Mouse (Mus musculus): ENCODE data around the gene Armc9.

Armc9 gene
- long read RNA-seq, experiment 1, full-length matches to known transcripts, result 8 of 14 reads
- long read RNA-seq, experiment 1, partial matches to known transcripts, result 2 of 14 reads
- long read RNA-seq, experiment 1, other reads (novel, unspliced or antisense), result 4 of 14 reads
- long read RNA-seq, experiment 2, full-length matches to known transcripts, result 9 of 15 reads
- long read RNA-seq, experiment 2, partial matches to known transcripts, result 1 of 15 reads
- long read RNA-seq, experiment 2, other reads (novel, unspliced or antisense), result 5 of 15 reads

GRCm38 (mm10) chr1:86154133-86154823 lies at the start of gene Armc9:
Gene Armc9, plus strand, starts transcription at chr1:86154780.
- intact Hi-C loops (cut with DNase I), result no loop called here

- intact Hi-C loops (cut with DNase I), result no loop called here
These were observed 49.5 kb upstream of the Armc9 start for GRCm38 (mm10) chr1:86105054-86105453.

DNA sequence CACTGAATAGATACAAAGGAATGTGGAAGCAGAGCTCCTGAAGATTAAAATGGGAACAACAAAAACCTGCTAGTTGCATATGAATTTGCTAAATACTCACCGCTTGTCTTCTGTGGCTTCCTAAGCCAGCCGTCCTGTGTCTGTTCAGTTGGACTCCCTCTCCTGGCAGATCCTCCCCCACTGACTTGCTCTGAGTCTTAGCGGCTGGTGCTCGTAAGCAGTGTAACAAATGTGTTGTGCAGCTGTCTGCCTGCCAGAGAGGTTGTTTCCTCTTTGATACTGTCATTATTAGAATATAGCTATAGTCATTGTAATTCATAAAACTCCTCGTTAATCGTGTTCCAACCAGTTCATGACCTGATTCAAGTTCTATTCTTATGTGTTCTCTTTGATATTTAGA lies 42.8 kb upstream of the Armc9 start, which contains the start of gene Htr2b:
Htr2b (minus strand) TSS at position 192 of the 400 bp plus-strand sequence.
- intact Hi-C loops (cut with DNase I), result no loop called here

DNA sequence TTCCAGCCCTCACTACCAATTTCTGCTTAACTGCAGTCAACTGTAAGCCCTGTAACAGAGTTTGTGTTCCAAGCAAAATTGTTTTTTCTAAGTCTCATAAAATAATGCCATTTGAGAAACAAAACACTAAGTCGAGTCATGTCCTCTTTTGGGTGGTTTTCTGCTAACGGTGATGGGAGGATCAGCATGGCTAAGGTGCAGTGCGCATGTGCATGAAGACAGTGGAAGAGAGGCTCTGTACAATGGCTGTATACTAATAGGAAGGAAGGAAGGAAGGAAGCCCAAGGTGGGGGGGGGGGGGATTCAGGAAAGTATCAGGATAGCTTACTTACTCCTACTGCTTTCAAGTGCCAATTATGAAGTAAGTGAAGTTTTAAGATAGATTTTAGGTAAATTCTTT lies 40.4 kb upstream of the Armc9 start:
- intact Hi-C loops (cut with DNase I), result no loop called here

DNA sequence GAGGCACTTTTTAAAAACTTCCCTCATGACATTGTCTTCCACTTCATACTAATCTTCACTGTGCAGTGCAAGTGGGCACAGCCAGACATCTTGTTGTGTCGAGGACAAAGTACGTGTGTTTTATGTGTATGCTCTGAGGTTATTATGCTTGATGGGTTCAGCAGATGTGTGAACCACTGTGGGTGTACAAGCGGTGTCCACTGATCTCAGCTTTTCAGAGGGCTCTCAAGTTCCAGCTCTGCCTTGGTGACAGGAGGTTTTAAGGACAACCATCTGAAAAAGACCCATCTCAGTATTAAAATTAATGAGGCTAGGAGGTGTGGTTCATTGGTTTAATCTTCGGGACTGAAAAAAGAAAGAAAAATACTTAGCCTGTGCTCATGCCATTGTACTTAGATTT lies 35.0 kb upstream of the Armc9 start:
- intact Hi-C loops (cut with DNase I), result no loop called here

GRCm38 (mm10) chr1:86126036-86126435 lies 28.5 kb upstream of the Armc9 start:
- intact Hi-C loops (cut with DNase I), result loop anchor here (5.0 kb wide), 1 partner anchor 49 kb away; no protein-coding TSS in a partner anchor

GRCm38 (mm10) chr1:86133337-86133736 lies 21.2 kb upstream of the Armc9 start, which contains the start of gene Gm21972:
Gene Gm21972, plus strand, starts transcription at chr1:86133637.
- intact Hi-C loops (cut with DNase I), result no loop called here

- intact Hi-C loops (cut with DNase I), result no loop called here
These were observed 19.3 kb upstream of the Armc9 start for GRCm38 (mm10) chr1:86135315-86135714.

DNA sequence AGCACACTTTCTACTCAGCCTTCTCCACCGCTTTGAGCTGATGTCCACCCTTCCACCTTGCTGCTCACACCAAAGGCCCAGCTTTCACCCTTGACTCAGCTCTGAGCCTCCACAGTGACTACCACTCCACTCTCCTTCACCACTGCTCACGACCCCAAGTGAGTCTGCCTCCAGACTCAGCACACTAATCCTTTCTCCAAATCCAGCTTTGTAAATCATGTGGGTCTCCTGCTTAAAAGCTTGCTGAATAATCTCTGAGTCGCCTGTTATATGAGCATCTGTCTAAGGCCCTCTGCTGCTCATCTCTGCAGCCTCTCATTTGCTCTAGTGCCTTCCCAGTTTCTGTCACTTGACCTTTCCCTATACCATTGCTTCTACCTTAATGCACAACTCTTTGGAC lies 13.5 kb upstream of the Armc9 start:
- intact Hi-C loops (cut with DNase I), result no loop called here

DNA sequence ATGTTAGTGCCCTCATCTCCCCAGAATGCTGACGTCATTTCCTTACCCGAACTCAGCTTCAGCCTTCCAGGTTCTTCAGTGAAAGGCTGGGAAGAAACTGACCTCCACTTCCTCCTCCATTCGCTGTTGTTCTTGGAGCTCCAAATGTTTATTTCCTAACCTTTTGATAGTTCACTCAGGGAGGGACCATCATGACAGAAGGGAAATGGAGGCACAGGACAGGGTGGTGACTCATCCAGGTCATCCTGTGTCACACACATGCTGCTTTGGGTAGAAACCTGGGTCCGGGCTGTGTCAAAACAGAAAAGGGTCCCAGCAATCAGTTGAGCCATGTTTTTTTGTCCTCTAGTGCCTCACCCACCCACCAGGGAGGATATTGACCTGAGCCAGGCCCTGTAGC lies 11.4 kb upstream of the Armc9 start:
- intact Hi-C loops (cut with DNase I), result no loop called here

- intact Hi-C loops (cut with DNase I), result no loop called here
These were observed 10.3 kb upstream of the Armc9 start for GRCm38 (mm10) chr1:86144001-86144944.

DNA sequence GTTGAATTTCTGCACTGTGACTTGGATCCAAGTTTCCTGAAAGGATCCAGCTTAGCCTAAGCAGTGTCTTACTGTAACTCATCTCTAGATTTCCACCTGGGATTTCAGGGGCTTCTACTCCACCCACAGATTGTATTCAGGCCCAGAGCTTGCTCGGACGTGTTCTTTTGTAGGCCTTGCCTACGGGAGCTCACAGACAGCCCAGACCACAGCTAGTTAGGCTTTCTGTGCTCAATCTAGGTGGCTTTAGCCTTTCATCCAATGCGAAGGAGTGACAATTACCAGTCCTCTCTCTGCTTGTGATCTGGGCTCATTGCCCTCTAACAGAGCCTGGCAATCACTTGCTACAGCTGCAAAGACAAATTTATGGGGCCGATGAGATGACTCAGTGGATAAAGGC lies 8.3 kb upstream of the Armc9 start:
- intact Hi-C loops (cut with DNase I), result no loop called here

DNA sequence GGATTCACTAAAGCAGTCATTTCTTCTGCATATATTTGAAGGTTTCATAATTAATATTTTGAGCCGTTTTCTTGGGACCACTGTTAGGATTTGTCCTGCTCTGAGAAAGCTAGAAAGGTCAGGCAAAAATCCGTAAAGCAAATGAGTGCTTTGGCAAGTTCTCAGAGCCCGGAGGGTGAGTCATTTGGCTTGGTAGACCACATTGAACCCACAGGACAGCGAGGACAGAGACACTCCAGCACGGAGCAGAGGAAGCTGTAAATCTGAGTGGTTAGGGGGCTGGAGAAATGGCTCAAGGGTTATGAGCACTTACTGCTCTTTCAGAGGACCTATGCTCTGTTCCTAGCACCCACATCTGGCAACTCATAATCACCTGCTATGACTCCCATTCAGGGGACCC lies 7.0 kb upstream of the Armc9 start:
- intact Hi-C loops (cut with DNase I), result no loop called here

- intact Hi-C loops (cut with DNase I), result no loop called here
These were observed 6.4 kb upstream of the Armc9 start for GRCm38 (mm10) chr1:86148161-86148560.

- intact Hi-C loops (cut with DNase I), result no loop called here
These were observed 3.7 kb upstream of the Armc9 start for GRCm38 (mm10) chr1:86150929-86151328.

- intact Hi-C loops (cut with DNase I), result no loop called here
These were observed 3.2 kb upstream of the Armc9 start for GRCm38 (mm10) chr1:86151376-86151775.

DNA sequence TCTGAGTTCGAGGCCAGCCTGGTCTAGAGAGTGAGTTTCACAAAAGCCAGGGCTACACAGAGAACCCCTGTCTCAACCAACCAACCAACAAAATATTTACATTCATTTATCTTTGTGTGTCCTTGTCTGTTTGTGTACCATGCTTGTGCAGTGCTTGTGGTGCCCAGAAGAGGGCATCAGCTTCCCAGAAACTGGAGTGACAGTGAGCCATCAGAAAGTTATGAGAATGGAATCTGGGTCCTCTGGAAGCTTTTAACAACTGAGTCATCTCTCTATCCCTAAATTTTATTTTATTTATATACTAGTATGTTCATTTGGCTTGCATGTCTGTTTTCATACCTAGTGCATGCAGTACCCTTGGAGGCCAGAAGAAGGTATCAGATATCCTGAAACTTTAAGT lies 2.0 kb upstream of the Armc9 start:
- intact Hi-C loops (cut with DNase I), result no loop called here

DNA sequence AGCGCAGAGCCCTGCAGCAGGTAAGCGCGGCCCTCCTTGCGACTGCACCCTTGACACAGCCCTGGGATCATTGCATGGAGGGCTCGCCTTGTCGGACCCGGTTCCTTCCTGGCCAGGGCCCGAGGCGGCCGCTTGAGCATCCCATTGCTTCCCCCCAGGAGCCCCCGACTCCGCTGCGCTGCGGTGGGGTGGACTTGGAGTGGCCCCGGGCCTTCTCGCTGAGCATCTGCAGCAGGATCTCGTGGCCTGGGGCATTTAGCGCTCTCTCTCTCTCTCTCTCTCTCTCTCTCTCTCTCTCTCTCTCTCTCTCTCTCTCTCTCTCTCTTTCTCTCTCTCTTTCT lies 214 bp downstream of the Armc9 start:
- intact Hi-C loops (cut with DNase I), result no loop called here

- intact Hi-C loops (cut with DNase I), result no loop called here
These were observed 1.5 kb downstream of the Armc9 start for GRCm38 (mm10) chr1:86156075-86156474.

DNA sequence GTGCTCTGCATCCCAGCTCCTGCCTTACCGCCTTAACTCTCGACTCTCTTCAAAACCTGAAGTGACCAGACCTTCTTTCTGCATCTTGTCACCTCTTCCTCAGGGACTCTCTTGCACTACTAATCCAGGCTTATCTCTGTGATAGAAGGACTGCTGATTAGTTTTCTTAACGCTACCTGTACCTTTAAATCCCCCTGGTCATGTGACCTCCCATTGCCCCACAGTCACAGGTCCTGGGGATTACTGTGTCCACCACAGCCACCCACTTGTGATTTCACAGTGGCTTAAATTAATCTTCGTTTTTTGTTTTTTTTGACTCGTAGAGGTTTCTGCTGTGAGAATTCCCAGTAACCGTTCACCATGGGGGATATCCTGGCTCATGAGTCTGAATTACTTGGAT lies 2.0 kb downstream of the Armc9 start:
- intact Hi-C loops (cut with DNase I), result no loop called here

GRCm38 (mm10) chr1:86160059-86160458 lies 5.5 kb downstream of the Armc9 start:
- intact Hi-C loops (cut with DNase I), result no loop called here

- intact Hi-C loops (cut with DNase I), result no loop called here
These were observed 5.9 kb downstream of the Armc9 start for GRCm38 (mm10) chr1:86160479-86160878.

All from adrenal gland (tissue).